7 mouse cellular contexts compared by ENCODE assay signal in genomic region chr7:28378066-28378690, GRCm38 (mm10). TPM values are rescaled to one million over a fixed set of nuclear protein-coding genes. Genes with fewer than 3 reads are reported as not detected.
DNase-seq lines count a peak whose midpoint lies in the region; ATAC-seq lines count a peak whose summit lies in the region.

No protein-coding gene starts in this region.

- H3K36me3 ChIP-seq in forebrain, embryonic 11.5 days (ENCODE audit: control insufficient read depth, insufficient read depth, low read length) = no peaks in the 10 kb centered on the region
- peaks cover 10% of the 10 kb centered on the region for H3K36me3 ChIP-seq in limb, embryonic 13.5 days
- H3K36me3 ChIP-seq in midbrain, embryonic 15.5 days (replicated peaks) = no peaks in the 10 kb centered on the region

- no peaks in the 10 kb centered on the region for H3K9me3 ChIP-seq in forebrain, embryonic 11.5 days (ENCODE audit: control insufficient read depth, low read length)
- no peaks in the 10 kb centered on the region for H3K9me3 ChIP-seq in limb, embryonic 13.5 days
- no peaks in the 10 kb centered on the region for H3K9me3 ChIP-seq in midbrain, embryonic 15.5 days

- peak; percentile 68 for DNase-seq in adrenal gland, adult 2 months
- no peak for DNase-seq in forebrain, embryonic 11.5 days (ENCODE audit: low spot score)
- peak; percentile 67 for DNase-seq in heart, postnatal 4 days
- peak; percentile 67 for DNase-seq in thymus, postnatal 4 days
- no peak for DNase-seq in right cerebral cortex, postnatal 25 days

- H3K27ac ChIP-seq in forebrain, embryonic 11.5 days (ENCODE audit: low read depth, low read length) = no peak overlapping the region
- H3K27ac ChIP-seq in limb, embryonic 13.5 days = peak overlapping the region; percentile 87
- H3K27ac ChIP-seq in midbrain, embryonic 15.5 days = peak overlapping the region; percentile 55; the same call in 1 of the 2 replicates

- peak overlapping the region; percentile 78 for H3K4me2 ChIP-seq in forebrain, embryonic 11.5 days (ENCODE audit: low read depth, low read length, severe bottlenecking)
- peak overlapping the region; percentile 95 for H3K4me2 ChIP-seq in limb, embryonic 13.5 days (replicated peaks)
- peak overlapping the region; percentile 58 for H3K4me2 ChIP-seq in midbrain, embryonic 15.5 days

- no peak for ATAC-seq in forebrain, embryonic 11.5 days (replicated peaks; ENCODE audit: low FRiP score)
- ATAC-seq in limb, embryonic 13.5 days (ENCODE audit: low FRiP score, low read depth) = no peak
- no peak for ATAC-seq in midbrain, embryonic 15.5 days (replicated peaks)

- H3K4me3 ChIP-seq in forebrain, embryonic 11.5 days (ENCODE audit: low read depth, low read length) = peak overlapping the region; percentile 47
- H3K4me3 ChIP-seq in limb, embryonic 13.5 days = peak overlapping the region; percentile 77
- peak overlapping the region; percentile 43 for H3K4me3 ChIP-seq in midbrain, embryonic 15.5 days

- 45% methylated on average over 32 of the region's 32 CpGs for WGBS in forebrain, embryonic 11.5 days
- 35% methylated on average over 32 of the region's 32 CpGs for WGBS in limb, embryonic 13.5 days
- WGBS in midbrain, embryonic 15.5 days = 53% methylated on average over 32 of the region's 32 CpGs

- peak overlapping the region; percentile 72 for H3K9ac ChIP-seq in forebrain, embryonic 11.5 days (ENCODE audit: low read length)
- peak overlapping the region; percentile 91 for H3K9ac ChIP-seq in limb, embryonic 13.5 days
- H3K9ac ChIP-seq in midbrain, embryonic 15.5 days = peak overlapping the region; percentile 52

- 0 out of 2 replicates have a peak, but pooled peaks cover 2% of the 10 kb centered on the region for H3K27me3 ChIP-seq in forebrain, embryonic 11.5 days (ENCODE audit: control insufficient read depth, insufficient read depth, low read length)
- no peaks in the 10 kb centered on the region for H3K27me3 ChIP-seq in limb, embryonic 13.5 days
- no peaks in the 10 kb centered on the region for H3K27me3 ChIP-seq in midbrain, embryonic 15.5 days (replicated peaks)

- peaks cover 34% of the 10 kb centered on the region for H3K4me1 ChIP-seq in forebrain, embryonic 11.5 days (replicated peaks; ENCODE audit: control insufficient read depth, insufficient read depth, low read length)
- peaks cover 80% of the 10 kb centered on the region for H3K4me1 ChIP-seq in limb, embryonic 13.5 days
- H3K4me1 ChIP-seq in midbrain, embryonic 15.5 days = peaks cover 52% of the 10 kb centered on the region

RNA-seq across cellular contexts. Expression of gene Zfp36, which starts 1.9 kb away (rescaled TPM):
- total RNA-seq in adrenal gland, adult 2 months (2021) = 10 to 100 TPM; 16.3 to 19.4 TPM
- 25.9 and 32.3 TPM in 2 replicates for polyA plus RNA-seq in adrenal gland, adult 2 months (2012; rRNA removed)
- polyA plus RNA-seq in forebrain, embryonic 11.5 days (2014; fragmentation: Nextera tagmentation; extraction: Ambion mirVana) = 4.5 and 5.2 TPM in 2 replicates
- total RNA-seq in heart, postnatal 4 days (2021) = 10 to 100 TPM; 12.7 to 12.9 TPM
- 8.9 and 10.3 TPM in 2 replicates for polyA plus RNA-seq in limb, embryonic 13.5 days (2015; fragmentation: Nextera tagmentation; extraction: Ambion mirVana)
- 3.2 and 3.3 TPM in 2 replicates for polyA plus RNA-seq in midbrain, embryonic 15.5 days (2015; fragmentation: Nextera tagmentation; extraction: Ambion mirVana)

RNA-seq across cellular contexts. Expression of gene Plekhg2, which starts 5.8 kb away (rescaled TPM):
- 10 to 100 TPM; 14.9 to 15.6 TPM for total RNA-seq in adrenal gland, adult 2 months (2021)
- 22.5 and 23.2 TPM in 2 replicates for polyA plus RNA-seq in adrenal gland, adult 2 months (2012; rRNA removed)
- 81.2 and 81.3 TPM in 2 replicates for polyA plus RNA-seq in forebrain, embryonic 11.5 days (2014; fragmentation: Nextera tagmentation; extraction: Ambion mirVana)
- 10 to 100 TPM; 42.1 to 42.9 TPM for total RNA-seq in heart, postnatal 4 days (2021)
- 89.5 and 98.3 TPM in 2 replicates for polyA plus RNA-seq in limb, embryonic 13.5 days (2015; fragmentation: Nextera tagmentation; extraction: Ambion mirVana)
- polyA plus RNA-seq in midbrain, embryonic 15.5 days (2015; fragmentation: Nextera tagmentation; extraction: Ambion mirVana) = 28.8 and 32.5 TPM in 2 replicates

RNA-seq across cellular contexts. Expression of gene Med29, which starts 14.3 kb away (rescaled TPM):
- 10 to 100 TPM; 39.6 to 49.7 TPM for total RNA-seq in adrenal gland, adult 2 months (2021)
- polyA plus RNA-seq in adrenal gland, adult 2 months (2012; rRNA removed) = 72.1 and 88.5 TPM in 2 replicates
- 40.1 and 46.1 TPM in 2 replicates for polyA plus RNA-seq in forebrain, embryonic 11.5 days (2014; fragmentation: Nextera tagmentation; extraction: Ambion mirVana)
- total RNA-seq in heart, postnatal 4 days (2021) = 10 to 100 TPM; 22.9 to 24.5 TPM
- polyA plus RNA-seq in limb, embryonic 13.5 days (2015; fragmentation: Nextera tagmentation; extraction: Ambion mirVana) = 47.9 and 55.0 TPM in 2 replicates
- polyA plus RNA-seq in midbrain, embryonic 15.5 days (2015; fragmentation: Nextera tagmentation; extraction: Ambion mirVana) = 46.6 and 47.0 TPM in 2 replicates

RNA-seq across cellular contexts. Expression of gene Paf1, which starts 14.6 kb away (rescaled TPM):
- 100 to 1,000 TPM in 1 of 2 experiments, 10 to 100 TPM in 1; 73.4 to 104 TPM for total RNA-seq in adrenal gland, adult 2 months (2021)
- polyA plus RNA-seq in adrenal gland, adult 2 months (2012; rRNA removed) = 323 and 399 TPM in 2 replicates
- polyA plus RNA-seq in forebrain, embryonic 11.5 days (2014; fragmentation: Nextera tagmentation; extraction: Ambion mirVana) = 82.0 and 82.9 TPM in 2 replicates
- total RNA-seq in heart, postnatal 4 days (2021) = 10 to 100 TPM; 50.1 to 53.5 TPM
- polyA plus RNA-seq in limb, embryonic 13.5 days (2015; fragmentation: Nextera tagmentation; extraction: Ambion mirVana) = 77.9 and 89.5 TPM in 2 replicates
- 92.5 and 110 TPM in 2 replicates for polyA plus RNA-seq in midbrain, embryonic 15.5 days (2015; fragmentation: Nextera tagmentation; extraction: Ambion mirVana)

RNA-seq across cellular contexts. Expression of gene Rps16, which starts 27.7 kb away (rescaled TPM):
- 1,000 to 10,000 TPM in 1 of 2 experiments, 100 to 1,000 TPM in 1; 895 to 1,085 TPM for total RNA-seq in adrenal gland, adult 2 months (2021)
- 555 and 709 TPM in 2 replicates for polyA plus RNA-seq in adrenal gland, adult 2 months (2012; rRNA removed)
- 727 and 782 TPM in 2 replicates for polyA plus RNA-seq in forebrain, embryonic 11.5 days (2014; fragmentation: Nextera tagmentation; extraction: Ambion mirVana)
- 1,000 to 10,000 TPM in 1 of 2 experiments, 100 to 1,000 TPM in 1; 972 to 1,025 TPM for total RNA-seq in heart, postnatal 4 days (2021)
- polyA plus RNA-seq in limb, embryonic 13.5 days (2015; fragmentation: Nextera tagmentation; extraction: Ambion mirVana) = 908 and 932 TPM in 2 replicates
- 430 and 438 TPM in 2 replicates for polyA plus RNA-seq in midbrain, embryonic 15.5 days (2015; fragmentation: Nextera tagmentation; extraction: Ambion mirVana)

Comparison
In these comparisons a context has a peak if more than half of its experiments do, and no peak if none do; other contexts are left out.
1. DNase-seq: peak in adrenal gland, adult 2 months (single experiment), heart, postnatal 4 days (single experiment) and thymus, postnatal 4 days (single experiment); none in forebrain, embryonic 11.5 days (single experiment) and right cerebral cortex, postnatal 25 days (single experiment).
2. Peak in every context shown above with its lines, with median percentiles within 50 percentile points of each other: H3K4me2 ChIP-seq, H3K4me3 ChIP-seq and H3K9ac ChIP-seq.